ENCODE assay signal across 19 mouse cellular contexts in genomic region chr16:35623026-35623425, GRCm38 (mm10).
"Had no signal": no experiment of that assay in that cellular context is flagged by ENCODE, and none has a peak within 500 bp of the region (broad histone marks: within the 10 kb centered on the region; RNA-seq: fewer than 3 reads in every experiment).

No protein-coding gene starts in this region.

- H3K27ac ChIP-seq: lung, embryonic 15.5 days; neural tube, embryonic 13.5 days; neural tube, embryonic 15.5 days had no signal

- ATAC-seq: lung, postnatal 0 days; midbrain, embryonic 16.5 days had no signal

- H3K4me1 ChIP-seq: lung, embryonic 15.5 days had no signal

- DNase-seq: lung, adult 18-20 months; lung, postnatal 14 days; lung, postnatal 36 days; midbrain, embryonic 14.5 days; right cerebral cortex, adult 18-20 months; right cerebral cortex, postnatal 25 days; right cerebral cortex, postnatal 4 days; spleen, adult 18-20 months; thymus, adult 18-20 months; thymus, postnatal 14 days; thymus, postnatal 36 days had no signal

- H3K9me3 ChIP-seq: lung, embryonic 15.5 days; midbrain, embryonic 10.5 days; midbrain, embryonic 12.5 days; neural tube, embryonic 13.5 days; neural tube, embryonic 15.5 days had no signal

- H3K4me3 ChIP-seq: lung, embryonic 15.5 days; midbrain, embryonic 10.5 days; midbrain, embryonic 12.5 days; myocyte; neural tube, embryonic 13.5 days; neural tube, embryonic 15.5 days had no signal

- H3K9ac ChIP-seq: lung, embryonic 15.5 days; midbrain, embryonic 12.5 days; neural tube, embryonic 13.5 days; neural tube, embryonic 15.5 days had no signal

- H3K27me3 ChIP-seq: lung, embryonic 15.5 days; midbrain, embryonic 12.5 days; neural tube, embryonic 15.5 days had no signal

- H3K36me3 ChIP-seq: lung, embryonic 15.5 days; neural tube, embryonic 13.5 days; neural tube, embryonic 15.5 days had no signal

- H3K4me2 ChIP-seq: lung, embryonic 15.5 days; midbrain, embryonic 12.5 days; neural tube, embryonic 13.5 days; neural tube, embryonic 15.5 days had no signal
